Mouse (Mus musculus): ENCODE data around the gene Gapdh. TPM values are rescaled to one million over a fixed set of nuclear protein-coding genes. Genes with fewer than 3 reads are reported as not detected.

The Gapdh gene
- 2,908 and 2,970 TPM in 2 replicates for polyA plus RNA-seq (2012; rRNA removed)

GRCm38 (mm10) chr6:125166051-125166751 lies at the start of gene Gapdh:
Gene Gapdh (minus strand): TSS chr6:125166467.

GRCm38 (mm10) chr6:125215148-125215954 lies 49.1 kb upstream of the Gapdh start, which contains the start of gene Vamp1:
Gene Vamp1 (plus strand): TSS chr6:125215551.

GRCm38 (mm10) chr6:125191332-125192015 lies 25.2 kb upstream of the Gapdh start, which contains the start of the genes Ncapd2 and Mrpl51:
Gene Ncapd2 (minus strand): TSS chr6:125191701.
Gene Mrpl51 (plus strand): TSS chr6:125191801.

GRCm38 (mm10) chr6:125145001-125145400 lies 21.3 kb downstream of the Gapdh start, which contains the start of gene Iffo1:
Gene Iffo1 (plus strand): TSS chr6:125145241.

GRCm38 (mm10) chr6:125131302-125132156 lies 34.7 kb downstream of the Gapdh start, which contains the start of gene Nop2:
Gene Nop2 (plus strand): TSS chr6:125131909.

Other genes with a start within 250 kb of the Gapdh start
- gene Ptms, start 246.4 kb downstream of the Gapdh start, polyA plus RNA-seq (2012; rRNA removed): 2,014 and 3,023 TPM in 2 replicates
- gene Mlf2, start 235.1 kb downstream of the Gapdh start, polyA plus RNA-seq (2012; rRNA removed): 367 and 376 TPM in 2 replicates
- gene Cops7a, start 200.9 kb downstream of the Gapdh start, polyA plus RNA-seq (2012; rRNA removed): 232 and 278 TPM in 2 replicates
- 5.2 and 10.1 TPM in 2 replicates for gene Pianp, start 169.8 kb downstream of the Gapdh start, polyA plus RNA-seq (2012; rRNA removed)
- 70.1 and 85.2 TPM in 2 replicates for gene Zfp384, start 157.3 kb downstream of the Gapdh start, polyA plus RNA-seq (2012; rRNA removed)
- gene Ing4, start 126.7 kb downstream of the Gapdh start, polyA plus RNA-seq (2012; rRNA removed): 48.6 and 50.5 TPM in 2 replicates
- 18.8 and 27.3 TPM in 2 replicates for gene Acrbp, start 116.8 kb downstream of the Gapdh start, polyA plus RNA-seq (2012; rRNA removed)
- gene Lpar5, start 98.5 kb downstream of the Gapdh start, polyA plus RNA-seq (2012; rRNA removed): 5.5 and 5.9 TPM in 2 replicates
- 118 and 161 TPM in 2 replicates for gene Chd4, start 70.5 kb downstream of the Gapdh start, polyA plus RNA-seq (2012; rRNA removed)
- 20.9 and 24.3 TPM in 2 replicates for gene Nop2, start 34.6 kb downstream of the Gapdh start, polyA plus RNA-seq (2012; rRNA removed)
- 52.0 and 67.4 TPM in 2 replicates for gene Iffo1, start 21.2 kb downstream of the Gapdh start, polyA plus RNA-seq (2012; rRNA removed)
- 65.1 and 85.6 TPM in 2 replicates for gene Ncapd2, start 25.2 kb upstream of the Gapdh start, polyA plus RNA-seq (2012; rRNA removed)
- 49.6 and 65.4 TPM in 2 replicates for gene Mrpl51, start 25.3 kb upstream of the Gapdh start, polyA plus RNA-seq (2012; rRNA removed)
- gene Vamp1, start 49.1 kb upstream of the Gapdh start, polyA plus RNA-seq (2012; rRNA removed): 12.0 and 13.6 TPM in 2 replicates
- 11.3 and 16.8 TPM in 2 replicates for gene Tapbpl, start 65.4 kb upstream of the Gapdh start, polyA plus RNA-seq (2012; rRNA removed)
- gene Cd27, start 70.5 kb upstream of the Gapdh start, polyA plus RNA-seq (2012; rRNA removed): 0.50 and 0.63 TPM in 2 replicates
- 6.7 and 7.2 TPM in 2 replicates for gene Tuba3a, start 119.6 kb upstream of the Gapdh start, polyA plus RNA-seq (2012; rRNA removed)
- gene Ltbr, start 147.4 kb upstream of the Gapdh start, polyA plus RNA-seq (2012; rRNA removed): 126 and 139 TPM in 2 replicates
- 3.1 and 4.0 TPM in 2 replicates for gene Scnn1a, start 154.2 kb upstream of the Gapdh start, polyA plus RNA-seq (2012; rRNA removed)
- gene Tnfrsf1a, start 182.9 kb upstream of the Gapdh start, polyA plus RNA-seq (2012; rRNA removed): 181 and 196 TPM in 2 replicates
- gene Plekhg6, start 214.3 kb upstream of the Gapdh start, polyA plus RNA-seq (2012; rRNA removed): 1.4 and 1.6 TPM in 2 replicates

Measured in ovary, adult 2 months (tissue).